Mouse (Mus musculus): Measurements from ENCODE around the gene Olfr1340. TPM values are rescaled to one million over a fixed set of nuclear protein-coding genes. Genes with fewer than 3 reads are reported as not detected.

Olfr1340 gene
- polyA plus RNA-seq, 1 experiment from 2014 or later: not detected

- no peak for ATAC-seq
- Histone ChIP-seq H3K9me3 (replicated peaks) (no peaks in the 10 kb centered on the region), H3K4me1 (no peaks in the 10 kb centered on the region), H3K4me3 (no peak within 1 kb of the TSS), H3K4me2 (no peak within 1 kb of the TSS), H3K36me3 (ENCODE audit: poor library complexity, severe bottlenecking) (no peaks in the 10 kb centered on the region), H3K27me3 (no peaks in the 10 kb centered on the region), H3K27ac (no peak within 1 kb of the TSS), H3K9ac (no peak within 1 kb of the TSS)
- 75% methylated on average over 1 of the region's 1 CpGs for WGBS
Measured at GRCm38 (mm10) chr4:118758637-118759036, 38.7 kb downstream of the Olfr1340 start, which contains the start of gene Olfr1338. Gene Olfr1338 (minus strand): TSS chr4:118758737.

Other genes with a start within 250 kb of the Olfr1340 start
- gene Tie1, start 230.1 kb upstream of the Olfr1340 start, polyA plus RNA-seq (2015; fragmentation: Nextera tagmentation; extraction: Ambion mirVana): 11.6 and 11.9 TPM in 2 replicates
- 0.18 TPM in 1 of 2 replicates, not detected in the other for gene 2610528J11Rik, start 193.1 kb upstream of the Olfr1340 start, polyA plus RNA-seq (2015; fragmentation: Nextera tagmentation; extraction: Ambion mirVana)
- not detected in 2 replicates for gene Tmem125, start 176.1 kb upstream of the Olfr1340 start, polyA plus RNA-seq (2015; fragmentation: Nextera tagmentation; extraction: Ambion mirVana)
- gene Cfap57, start 99.4 kb upstream of the Olfr1340 start, polyA plus RNA-seq (2015; fragmentation: Nextera tagmentation; extraction: Ambion mirVana): 0.78 and 0.90 TPM in 2 replicates
- gene Ebna1bp2, start 99.3 kb upstream of the Olfr1340 start, polyA plus RNA-seq (2015; fragmentation: Nextera tagmentation; extraction: Ambion mirVana): 147 and 168 TPM in 2 replicates
- not detected in 2 replicates for gene Olfr62, start 61.2 kb upstream of the Olfr1340 start, polyA plus RNA-seq (2015; fragmentation: Nextera tagmentation; extraction: Ambion mirVana)
- not detected in 2 replicates for gene Olfr1342, start 27.4 kb upstream of the Olfr1340 start, polyA plus RNA-seq (2015; fragmentation: Nextera tagmentation; extraction: Ambion mirVana)
- gene Olfr1341, start 16.6 kb upstream of the Olfr1340 start, polyA plus RNA-seq (2015; fragmentation: Nextera tagmentation; extraction: Ambion mirVana): not detected in 2 replicates
- not detected in 2 replicates for gene Olfr1339, start 12.0 kb downstream of the Olfr1340 start, polyA plus RNA-seq (2015; fragmentation: Nextera tagmentation; extraction: Ambion mirVana)
- not detected in 2 replicates for gene Olfr1338, start 38.6 kb downstream of the Olfr1340 start, polyA plus RNA-seq (2015; fragmentation: Nextera tagmentation; extraction: Ambion mirVana)
- gene Olfr1337, start 62.4 kb downstream of the Olfr1340 start, polyA plus RNA-seq (2015; fragmentation: Nextera tagmentation; extraction: Ambion mirVana): not detected in 2 replicates
- not detected in 2 replicates for gene Olfr1335, start 89.8 kb downstream of the Olfr1340 start, polyA plus RNA-seq (2015; fragmentation: Nextera tagmentation; extraction: Ambion mirVana)
- not detected in 2 replicates for gene Olfr1333, start 116.1 kb downstream of the Olfr1340 start, polyA plus RNA-seq (2015; fragmentation: Nextera tagmentation; extraction: Ambion mirVana)
- gene Olfr1331, start 144.5 kb downstream of the Olfr1340 start, polyA plus RNA-seq (2015; fragmentation: Nextera tagmentation; extraction: Ambion mirVana): not detected in 2 replicates
- gene Olfr1330, start 168.5 kb downstream of the Olfr1340 start, polyA plus RNA-seq (2015; fragmentation: Nextera tagmentation; extraction: Ambion mirVana): 0.04 TPM in 1 of 2 replicates, not detected in the other
- not detected in 2 replicates for gene Olfr1329, start 197.3 kb downstream of the Olfr1340 start, polyA plus RNA-seq (2015; fragmentation: Nextera tagmentation; extraction: Ambion mirVana)
- not detected in 2 replicates for gene Olfr1328, start 218.5 kb downstream of the Olfr1340 start, polyA plus RNA-seq (2015; fragmentation: Nextera tagmentation; extraction: Ambion mirVana)
- gene Lao1, start 241.4 kb downstream of the Olfr1340 start, polyA plus RNA-seq (2015; fragmentation: Nextera tagmentation; extraction: Ambion mirVana): not detected in 2 replicates

All from forebrain, embryonic 13.5 days (tissue).